Mouse (Mus musculus): ENCODE data around the gene Ppme1. TPM values are rescaled to one million over a fixed set of nuclear protein-coding genes. Genes with fewer than 3 reads are reported as not detected.

Gene Ppme1
- polyA plus RNA-seq, 1 experiment from 2014 or later, result 56.4 TPM

DNA sequence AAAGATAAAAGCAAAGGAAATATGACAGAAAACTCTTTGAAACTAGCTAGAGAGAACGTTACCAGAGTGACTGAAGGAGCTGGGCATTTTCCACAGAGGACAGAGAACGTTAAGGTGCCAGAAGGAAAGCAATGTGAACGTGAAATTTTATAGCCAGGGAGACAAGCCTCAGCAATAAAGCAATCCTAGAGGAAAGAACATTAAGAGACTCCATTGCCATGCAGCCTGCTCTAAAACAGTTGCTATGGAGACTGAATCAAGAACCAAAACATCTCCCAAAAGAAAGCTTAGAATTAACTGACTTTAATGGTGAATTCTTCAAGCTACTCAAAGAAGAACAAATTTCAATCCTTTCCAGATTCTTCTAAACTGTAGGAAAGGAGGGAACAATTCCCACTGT lies 88.8 kb downstream of the Ppme1 start:
- no peak overlapping the region for H3K27ac ChIP-seq (ENCODE audit: low read depth, low read length)
- H3K9ac ChIP-seq (ENCODE audit: low read depth, low read length), result no peak overlapping the region
- peaks cover 9% of the 10 kb centered on the region for H3K27me3 ChIP-seq (ENCODE audit: control insufficient read depth, insufficient read depth, low read length)
- H3K4me3 ChIP-seq (ENCODE audit: low read depth, low read length), result no peak overlapping the region
- 71% methylated on average over 3 of the region's 3 CpGs for WGBS (ENCODE audit: insufficient replicate concordance)
- peaks cover 7% of the 10 kb centered on the region; the same call in 1 of the 2 replicates for H3K4me1 ChIP-seq (ENCODE audit: control insufficient read depth, insufficient read depth, low read length)
- no peak for ATAC-seq (replicated peaks; ENCODE audit: insufficient number of reproducible peaks, low FRiP score, low TSS enrichment)
- no peaks in the 10 kb centered on the region for H3K36me3 ChIP-seq (ENCODE audit: control insufficient read depth, insufficient read depth, low read length)
- H3K4me2 ChIP-seq, result no peak overlapping the region
- H3K9me3 ChIP-seq (replicated peaks; ENCODE audit: control insufficient read depth, low read length), result no peaks in the 10 kb centered on the region

DNA sequence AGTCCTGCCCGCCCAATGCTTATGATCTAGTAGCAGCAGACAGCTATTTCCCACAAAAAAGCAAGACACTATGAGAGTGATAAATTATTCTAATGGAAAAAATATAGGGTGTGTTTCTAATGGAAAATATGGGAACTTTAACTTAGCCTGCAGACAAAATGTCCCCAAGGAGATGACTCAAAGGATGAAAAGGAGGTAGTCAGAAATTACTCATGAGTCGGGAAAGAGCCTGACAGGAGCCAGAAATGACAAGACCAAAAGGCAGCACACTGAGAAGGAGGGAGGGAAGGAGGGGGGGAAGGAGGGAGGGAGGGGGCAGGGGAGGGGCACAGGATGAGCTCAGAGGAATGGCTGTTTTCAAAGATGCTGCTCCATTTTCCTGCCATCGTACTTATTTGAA lies 90.5 kb downstream of the Ppme1 start:
- Histone ChIP-seq H3K4me3 (ENCODE audit: low read depth, low read length) (no peak overlapping the region), H3K9me3 (replicated peaks; ENCODE audit: control insufficient read depth, low read length) (no peaks in the 10 kb centered on the region), H3K4me2 (no peak overlapping the region), H3K27me3 (ENCODE audit: control insufficient read depth, insufficient read depth, low read length) (peaks cover 9% of the 10 kb centered on the region), H3K4me1 (ENCODE audit: control insufficient read depth, insufficient read depth, low read length) (0 out of 2 replicates have a peak, but pooled peaks cover 4% of the 10 kb centered on the region), H3K27ac (ENCODE audit: low read depth, low read length) (no peak overlapping the region), H3K9ac (ENCODE audit: low read depth, low read length) (no peak overlapping the region), H3K36me3 (ENCODE audit: control insufficient read depth, insufficient read depth, low read length) (no peaks in the 10 kb centered on the region)
- no peak for ATAC-seq (replicated peaks; ENCODE audit: insufficient number of reproducible peaks, low FRiP score, low TSS enrichment)
- WGBS (ENCODE audit: insufficient replicate concordance), result 52% methylated on average over 3 of the region's 3 CpGs

DNA sequence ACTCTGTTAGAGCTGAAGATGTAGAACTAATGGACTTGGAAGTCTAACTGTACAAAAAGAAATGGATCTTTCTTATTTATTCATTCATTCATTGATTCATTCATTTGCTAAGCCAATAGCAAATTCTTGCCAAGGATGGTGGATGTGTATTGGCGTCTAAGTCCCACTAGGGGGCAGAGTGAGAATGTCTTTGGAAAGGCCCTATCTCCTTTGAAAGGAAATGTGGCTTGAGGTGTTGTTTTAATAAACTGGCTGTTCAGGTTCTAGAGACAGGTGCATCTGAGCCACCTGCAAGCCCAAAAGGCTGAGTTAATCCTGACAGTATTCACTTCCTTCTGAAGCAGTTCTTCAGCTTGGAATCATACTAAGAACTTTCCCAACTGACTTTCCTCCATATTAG lies 92.3 kb downstream of the Ppme1 start:
- ATAC-seq (replicated peaks; ENCODE audit: insufficient number of reproducible peaks, low FRiP score, low TSS enrichment), result no peak
- no peak overlapping the region for H3K27ac ChIP-seq (ENCODE audit: low read depth, low read length)
- H3K4me3 ChIP-seq (ENCODE audit: low read depth, low read length), result no peak overlapping the region
- H3K9me3 ChIP-seq (replicated peaks; ENCODE audit: control insufficient read depth, low read length), result no peaks in the 10 kb centered on the region
- 2% methylated on average over 1 of the region's 1 CpGs for WGBS (ENCODE audit: insufficient replicate concordance)
- H3K27me3 ChIP-seq (ENCODE audit: control insufficient read depth, insufficient read depth, low read length), result peaks cover 5% of the 10 kb centered on the region
- H3K36me3 ChIP-seq (ENCODE audit: control insufficient read depth, insufficient read depth, low read length), result no peaks in the 10 kb centered on the region
- H3K4me2 ChIP-seq, result no peak overlapping the region
- no peaks in the 10 kb centered on the region for H3K4me1 ChIP-seq (ENCODE audit: control insufficient read depth, insufficient read depth, low read length)
- H3K9ac ChIP-seq (ENCODE audit: low read depth, low read length), result no peak overlapping the region

Other genes with a start within 250 kb of the Ppme1 start
- gene Lipt2, start 213.0 kb downstream of the Ppme1 start, polyA plus RNA-seq (2014; fragmentation: Nextera tagmentation; extraction: Ambion mirVana), result 12.8 and 17.3 TPM in 2 replicates
- 5.7 and 5.9 TPM in 2 replicates for gene Kcne3, start 195.8 kb downstream of the Ppme1 start, polyA plus RNA-seq (2014; fragmentation: Nextera tagmentation; extraction: Ambion mirVana)
- 2.2 and 2.6 TPM in 2 replicates for gene Pgm2l1, start 144.9 kb downstream of the Ppme1 start, polyA plus RNA-seq (2014; fragmentation: Nextera tagmentation; extraction: Ambion mirVana)
- 16.2 and 17.5 TPM in 2 replicates for gene P4ha3, start 86.8 kb downstream of the Ppme1 start, polyA plus RNA-seq (2014; fragmentation: Nextera tagmentation; extraction: Ambion mirVana)
- 20.4 and 22.7 TPM in 2 replicates for gene C2cd3, start 74 bp downstream of the Ppme1 start, polyA plus RNA-seq (2014; fragmentation: Nextera tagmentation; extraction: Ambion mirVana)
- gene Ucp3, start 100.7 kb upstream of the Ppme1 start, polyA plus RNA-seq (2014; fragmentation: Nextera tagmentation; extraction: Ambion mirVana), result not detected in 2 replicates
- 216 and 245 TPM in 2 replicates for gene Ucp2, start 121.0 kb upstream of the Ppme1 start, polyA plus RNA-seq (2014; fragmentation: Nextera tagmentation; extraction: Ambion mirVana)
- 0.19 and 0.21 TPM in 2 replicates for gene Dnajb13, start 142.7 kb upstream of the Ppme1 start, polyA plus RNA-seq (2014; fragmentation: Nextera tagmentation; extraction: Ambion mirVana)
- 24.4 and 27.0 TPM in 2 replicates for gene Coa4, start 164.8 kb upstream of the Ppme1 start, polyA plus RNA-seq (2014; fragmentation: Nextera tagmentation; extraction: Ambion mirVana)
- gene Rab6a, start 235.1 kb upstream of the Ppme1 start, polyA plus RNA-seq (2014; fragmentation: Nextera tagmentation; extraction: Ambion mirVana), result 115 and 128 TPM in 2 replicates
- gene Mrpl48, start 236.0 kb upstream of the Ppme1 start, polyA plus RNA-seq (2014; fragmentation: Nextera tagmentation; extraction: Ambion mirVana), result 76.9 and 77.3 TPM in 2 replicates